8 mouse cellular contexts compared by ENCODE assay signal in the genomic region with DNA sequence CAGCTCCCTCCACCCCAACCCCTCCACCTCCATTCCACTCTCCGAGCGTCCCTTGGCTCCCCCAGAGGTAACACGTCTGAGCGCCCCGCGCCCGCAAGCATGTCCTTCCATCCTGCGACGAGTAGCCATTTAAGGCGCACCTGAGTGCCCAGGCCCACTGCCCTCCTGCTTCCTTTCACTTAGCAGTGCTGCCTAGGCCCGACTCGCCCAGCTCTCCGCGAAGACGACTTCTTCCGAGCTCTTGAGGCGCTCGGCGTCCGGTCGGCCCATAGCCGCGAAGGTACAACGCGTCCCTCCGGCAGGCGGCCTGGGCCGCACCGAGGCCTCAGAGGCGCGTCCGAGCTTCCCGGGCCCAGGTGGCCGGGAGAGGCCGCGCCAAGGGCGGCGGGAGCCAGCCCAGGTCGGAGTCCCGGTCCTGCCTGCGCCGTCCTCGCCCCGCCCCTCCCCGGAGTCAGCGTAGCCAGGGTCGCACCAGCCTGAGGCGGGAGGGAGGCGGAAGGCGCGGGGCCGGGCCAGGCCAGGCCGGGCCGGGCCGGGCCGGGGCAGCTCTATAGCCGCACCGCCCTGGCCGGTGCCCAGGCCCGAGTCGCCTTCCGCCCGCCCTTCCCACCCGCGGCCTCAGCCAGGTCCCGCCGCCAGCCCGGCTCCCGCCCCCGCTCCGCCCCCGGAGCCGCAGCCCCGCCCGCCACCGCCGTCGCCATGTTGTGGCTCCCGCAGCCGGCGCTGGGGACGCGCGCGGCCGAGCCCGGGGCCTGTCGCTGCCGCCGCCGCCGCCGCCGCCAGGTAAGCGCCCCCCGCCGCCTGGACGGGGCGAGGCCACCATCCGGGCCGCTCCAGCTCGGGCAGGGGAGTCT. TPM values are rescaled to one million over a fixed set of nuclear protein-coding genes. Genes with fewer than 3 reads are reported as not detected.
DNase-seq lines count a peak whose midpoint lies in the region; ATAC-seq and TF ChIP-seq lines count a peak whose summit lies in the region.

A gene (plus strand): TSS at position 702 of the 854 bp plus-strand sequence.

- peak; percentile 94 for ATAC-seq in forebrain, embryonic 15.5 days (replicated peaks)
- peak; percentile 94 for ATAC-seq in lung, embryonic 14.5 days (ENCODE audit: insufficient read depth)

- H3K4me2 ChIP-seq in forebrain, embryonic 15.5 days (replicated peaks) = peak within 1 kb of the TSS; percentile 77
- H3K4me2 ChIP-seq in lung, embryonic 14.5 days = peak within 1 kb of the TSS; percentile 84

- no peaks in the 10 kb centered on the region for H3K9me3 ChIP-seq in ES-E14 (ENCODE audit: control insufficient read depth, insufficient read depth, low read depth, low read length)
- no peaks in the 10 kb centered on the region for H3K9me3 ChIP-seq in forebrain, embryonic 15.5 days
- no peaks in the 10 kb centered on the region for H3K9me3 ChIP-seq in lung, embryonic 14.5 days (ENCODE audit: low read depth, low read length)

- H3K36me3 ChIP-seq in ES-E14 (ENCODE audit: control insufficient read depth, insufficient read depth, low read length, poor library complexity, severe bottlenecking) = no peaks in the 10 kb centered on the region
- no peaks in the 10 kb centered on the region for H3K36me3 ChIP-seq in forebrain, embryonic 15.5 days
- 0 out of 2 replicates have a peak, but pooled peaks cover 3% of the 10 kb centered on the region for H3K36me3 ChIP-seq in lung, embryonic 14.5 days (ENCODE audit: insufficient read depth)
- no peaks in the 10 kb centered on the region for H3K36me3 ChIP-seq in thymus, adult 2 months (ENCODE audit: control insufficient read depth, insufficient read depth, low read length)

- DNase-seq in ES-E14 (ENCODE audit: low read depth, low spot score) = peak; percentile 34
- DNase-seq in cerebellum, adult 11-12 months = peak; percentile 82
- peak; percentile 88 to 93 for DNase-seq in heart, postnatal 14 days
- peak; percentile 54 to 66 for DNase-seq in layer of hippocampus, adult 18-20 months (ENCODE audit: low spot score in 2 of 2)
- DNase-seq in lung, embryonic 14.5 days = peak; percentile 87
- peak; percentile 80 for DNase-seq in thymus, adult 2 months

- in situ Hi-C loops in ES-E14 (cut with MboI; ENCODE audit: low sequenced_read_pairs in 2 of 2, unreplicated experiment in 2 of 2) = no loop called here

- no peaks in the 10 kb centered on the region for H3K27me3 ChIP-seq in forebrain, embryonic 15.5 days
- H3K27me3 ChIP-seq in lung, embryonic 14.5 days (ENCODE audit: insufficient read depth, low read length) = no peaks in the 10 kb centered on the region
- H3K27me3 ChIP-seq in thymus, adult 2 months (ENCODE audit: control insufficient read depth, insufficient read depth, low read length) = no peaks in the 10 kb centered on the region

- H3K27ac ChIP-seq in ES-E14 (ENCODE audit: insufficient read depth, low read depth, low read length, poor library complexity, severe bottlenecking) = peak within 1 kb of the TSS; percentile 51
- H3K27ac ChIP-seq in forebrain, embryonic 15.5 days (replicated peaks) = peak within 1 kb of the TSS; percentile 89
- H3K27ac ChIP-seq in lung, embryonic 14.5 days (ENCODE audit: low read depth) = peak within 1 kb of the TSS; percentile 94
- peak within 1 kb of the TSS; percentile 79 for H3K27ac ChIP-seq in olfactory bulb, adult 2 months (ENCODE audit: insufficient read depth, low read depth, low read length)
- peak within 1 kb of the TSS; percentile 14; the same call in 1 of the 2 replicates for H3K27ac ChIP-seq in thymus, adult 2 months (ENCODE audit: control insufficient read depth, insufficient read depth, low read length)

- H3K9ac ChIP-seq in ES-E14 (ENCODE audit: insufficient read depth, low read depth, low read length, poor library complexity, severe bottlenecking) = peak within 1 kb of the TSS; percentile 94
- H3K9ac ChIP-seq in forebrain, embryonic 15.5 days (replicated peaks) = peak within 1 kb of the TSS; percentile 91
- peak within 1 kb of the TSS; percentile 96 for H3K9ac ChIP-seq in lung, embryonic 14.5 days

- peak; percentile 15; the same call in 1 of the 2 replicates for TF ChIP-seq POLR2A in olfactory bulb, adult 2 months (IDR thresholded peaks at IDR 0.05; ENCODE audit: insufficient read depth, low read depth, low read length)
- no peak; the same call in 1 of the 2 replicates for TF ChIP-seq POLR2A in thymus, adult 2 months (IDR thresholded peaks at IDR 0.05; ENCODE audit: control insufficient read depth, extremely low read depth, insufficient read depth, low read length, poor library complexity)

- H3K4me1 ChIP-seq in ES-E14 (ENCODE audit: control insufficient read depth in 2 of 2, insufficient read depth in 2 of 2, low read length in 2 of 2, poor library complexity in 1 of 2) = peaks cover 0 to 3% of the 10 kb centered on the region in 2 experiments; a peak in 2 of 4 replicates
- H3K4me1 ChIP-seq in forebrain, embryonic 15.5 days = peaks cover 36% of the 10 kb centered on the region
- 0 out of 2 replicates have a peak, but pooled peaks cover 9% of the 10 kb centered on the region for H3K4me1 ChIP-seq in lung, embryonic 14.5 days (ENCODE audit: insufficient read depth)
- H3K4me1 ChIP-seq in olfactory bulb, adult 2 months (ENCODE audit: control insufficient read depth, insufficient read depth, low read length) = peaks cover 6% of the 10 kb centered on the region; the same call in 1 of the 2 replicates
- H3K4me1 ChIP-seq in thymus, adult 2 months (replicated peaks; ENCODE audit: control insufficient read depth, insufficient read depth, low read length) = peaks cover 12% of the 10 kb centered on the region

- 0% methylated on average over 68 of the region's 102 CpGs for WGBS in forebrain, embryonic 15.5 days
- WGBS in lung, embryonic 14.5 days = under 1% methylated on average over 67 of the region's 102 CpGs
- 3% methylated on average over 85 of the region's 102 CpGs for WGBS in olfactory bulb, adult 2 months
- WGBS in thymus, adult 2 months = under 1% methylated on average over 100 of the region's 102 CpGs

- TF ChIP-seq CTCF in lung, embryonic 14.5 days (IDR thresholded peaks at IDR 0.05; ENCODE audit: low read depth) = no peak
- TF ChIP-seq CTCF in olfactory bulb, adult 2 months (IDR thresholded peaks at IDR 0.05; ENCODE audit: insufficient read depth, low read depth, low read length) = no peak
- peak; percentile 28; the same call in 1 of the 2 replicates for TF ChIP-seq CTCF in thymus, adult 2 months (IDR thresholded peaks at IDR 0.05; ENCODE audit: borderline replicate concordance, control insufficient read depth, extremely low read depth, insufficient read depth, low read length, poor library complexity)

- peak within 1 kb of the TSS; percentile 99 to 100 for H3K4me3 ChIP-seq in ES-E14 (ENCODE audit: insufficient read depth in 1 of 2, low read depth in 1 of 2, low read length in 2 of 2, poor library complexity in 1 of 2, severe bottlenecking in 1 of 2)
- peak within 1 kb of the TSS; percentile 67 for H3K4me3 ChIP-seq in forebrain, embryonic 15.5 days
- H3K4me3 ChIP-seq in lung, embryonic 14.5 days (ENCODE audit: low read depth, low read length) = peak within 1 kb of the TSS; percentile 95
- H3K4me3 ChIP-seq in olfactory bulb, adult 2 months (ENCODE audit: insufficient read depth, low read depth, low read length) = peak within 1 kb of the TSS; percentile 100
- H3K4me3 ChIP-seq in thymus, adult 2 months (ENCODE audit: control insufficient read depth, insufficient read depth, low read length) = peak within 1 kb of the TSS; percentile 94

- intact Hi-C loops in heart, postnatal 14 days (cut with DNase I) = loop anchor here (2.0 to 5.0 kb wide), 5 partner anchors 44 to 164 kb away; a partner anchor contains a TSS

TF ChIP-seq in ES-E14, 5 proteins besides CTCF, POLR2A, EP300 and RAD21:
- TF ChIP-seq CHD2 (IDR thresholded peaks at IDR 0.05; ENCODE audit: low read depth, low read length) (no peak), HCFC1 (IDR thresholded peaks at IDR 0.05; ENCODE audit: borderline replicate concordance, insufficient read depth, low read length) (0 out of 2 replicates have a peak, but pooled peaks have one; percentile 23)

RNA-seq across cellular contexts. Expression of the gene that starts here (rescaled TPM):
- 6.3 and 8.2 TPM in 2 replicates for total RNA-seq in ES-E14 (2012; rRNA removed)
- polyA plus RNA-seq in forebrain, embryonic 15.5 days (2015; fragmentation: Nextera tagmentation; extraction: Ambion mirVana) = 8.3 and 9.8 TPM in 2 replicates
- total RNA-seq in heart, postnatal 14 days (2021) = 10 to 100 TPM; 21.5 to 22.1 TPM
- 10 to 100 TPM; 19.4 to 20.4 TPM for total RNA-seq in layer of hippocampus, adult 18-20 months (2021)
- 18.1 and 19.7 TPM in 2 replicates for polyA plus RNA-seq in lung, embryonic 14.5 days (2014; fragmentation: Nextera tagmentation; extraction: Ambion mirVana)
- polyA plus RNA-seq in olfactory bulb, adult 2 months (2012; ENCODE audit: insufficient read depth, insufficient read length, low replicate concordance, missing spikeins) = not detected in 2 replicates
- 45.0 and 46.2 TPM in 2 replicates for polyA plus RNA-seq in thymus, adult 2 months (2012; rRNA removed)

Comparison
In these comparisons a context has a peak if more than half of its experiments do, and no peak if none do; other contexts are left out.
1. Peak in every context shown above with its lines: DNase-seq, ATAC-seq, H3K4me3 ChIP-seq and H3K27ac ChIP-seq.
2. DNase-seq: peak in every context shown above with its lines; median percentile 90 in heart, postnatal 14 days; 87 in lung, embryonic 14.5 days; 82 in cerebellum, adult 11-12 months; 80 in thymus, adult 2 months; 60 in layer of hippocampus, adult 18-20 months; 34 in ES-E14.
3. H3K27ac ChIP-seq: peak in every context shown above with its lines; median percentile 94 in lung, embryonic 14.5 days; 89 in forebrain, embryonic 15.5 days; 79 in olfactory bulb, adult 2 months; 51 in ES-E14; 14 in thymus, adult 2 months.